Mouse (Mus musculus): Measurements from ENCODE around the gene Gbe1.

Gene Gbe1

DNA sequence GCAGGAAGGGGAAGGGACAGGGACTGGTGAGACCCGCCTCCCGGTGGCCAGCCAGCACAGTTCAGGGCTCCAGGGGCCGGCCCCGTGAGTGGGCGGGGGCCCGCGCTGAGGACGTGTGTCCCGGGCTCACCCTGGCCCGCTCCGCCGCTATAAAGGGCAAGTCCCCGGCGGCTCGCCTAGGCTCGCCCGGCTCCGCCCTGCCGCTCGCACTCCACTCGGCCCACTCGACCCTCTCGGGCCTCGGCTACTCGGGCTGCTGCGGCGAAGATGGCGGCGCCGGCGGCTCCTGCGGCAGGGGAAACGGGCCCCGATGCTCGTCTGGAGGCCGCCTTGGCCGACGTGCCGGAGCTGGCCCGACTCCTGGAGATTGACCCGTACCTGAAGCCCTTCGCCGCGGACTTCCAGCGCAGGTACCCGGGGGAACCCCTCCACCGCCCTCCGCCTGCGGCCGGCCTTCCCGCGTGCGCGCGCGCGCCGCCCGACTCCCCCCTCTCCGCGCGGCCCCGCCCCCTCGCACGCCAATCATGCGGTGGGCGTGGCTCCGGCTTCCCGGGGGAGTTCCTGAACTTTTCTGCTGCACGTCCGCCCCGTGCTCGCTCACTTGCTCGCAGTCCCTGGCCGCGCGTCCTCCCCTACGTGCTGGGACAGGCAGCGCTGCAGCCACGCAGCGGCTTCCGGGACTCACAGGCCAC, at the start of gene Gbe1:
TSS of gene Gbe1 (plus strand) at position 64 of the 692 bp plus-strand sequence.
- peak; percentile 95 for DNase-seq (ENCODE audit: low read depth)

DNA sequence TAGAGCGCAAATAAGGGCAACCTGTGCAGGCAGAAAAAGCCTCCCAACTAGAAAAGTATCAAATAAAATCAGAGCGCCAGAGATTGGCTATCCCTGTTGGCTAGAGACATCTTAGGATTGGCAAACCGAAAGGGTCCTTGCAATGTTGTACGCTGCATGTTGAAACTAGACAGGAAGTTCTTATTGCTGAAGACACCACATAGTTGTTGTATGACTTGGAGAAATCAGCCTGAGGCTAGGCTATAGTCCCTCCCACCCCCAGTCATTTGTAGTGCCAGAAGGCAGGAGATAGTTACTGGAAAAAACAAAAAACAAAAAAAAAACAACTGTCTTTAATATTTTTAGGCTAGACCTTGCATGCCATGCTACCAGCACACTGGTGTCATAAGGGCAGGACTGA, 3.1 kb upstream of the Gbe1 start:
- no peak for DNase-seq (ENCODE audit: low read depth)

DNA sequence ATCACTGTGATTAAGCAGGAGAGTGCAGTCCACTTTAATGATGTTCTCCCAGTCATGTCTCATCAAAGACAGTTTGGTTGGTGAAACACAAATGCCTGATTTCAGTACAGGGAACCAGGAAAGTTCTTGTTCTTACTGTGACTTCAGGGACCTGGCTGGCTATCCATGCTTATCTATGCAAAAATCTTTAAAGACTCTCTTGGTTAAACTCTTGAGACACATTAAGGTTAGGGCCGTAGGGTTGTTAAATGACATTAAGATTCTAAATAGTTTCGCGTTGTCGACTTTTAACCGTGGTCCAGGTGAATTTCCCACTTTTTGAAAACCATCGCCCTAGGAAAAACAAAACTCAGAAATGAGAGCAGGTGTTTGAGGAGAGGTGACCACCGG, 258 bp upstream of the Gbe1 start:
- no peak for DNase-seq (ENCODE audit: low read depth)

DNA sequence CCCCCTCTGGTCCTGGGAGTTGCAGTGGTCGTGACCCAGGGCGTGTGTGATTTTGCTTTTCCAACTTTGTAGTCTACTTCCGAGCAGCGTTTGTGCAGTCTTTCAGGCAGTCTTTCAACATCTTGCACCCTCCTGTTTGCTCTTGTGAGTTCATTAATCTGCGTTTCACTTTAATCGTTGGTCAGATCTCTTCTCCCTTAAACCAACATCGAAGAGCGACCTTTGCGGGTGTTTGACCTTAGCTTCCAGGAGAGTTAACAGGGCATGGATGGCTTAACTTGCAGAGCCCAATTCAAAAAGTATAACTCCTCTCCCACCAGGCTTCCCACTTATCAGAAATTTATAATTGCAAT, 805 bp downstream of the Gbe1 start:
- no peak for DNase-seq (ENCODE audit: low read depth)

DNA sequence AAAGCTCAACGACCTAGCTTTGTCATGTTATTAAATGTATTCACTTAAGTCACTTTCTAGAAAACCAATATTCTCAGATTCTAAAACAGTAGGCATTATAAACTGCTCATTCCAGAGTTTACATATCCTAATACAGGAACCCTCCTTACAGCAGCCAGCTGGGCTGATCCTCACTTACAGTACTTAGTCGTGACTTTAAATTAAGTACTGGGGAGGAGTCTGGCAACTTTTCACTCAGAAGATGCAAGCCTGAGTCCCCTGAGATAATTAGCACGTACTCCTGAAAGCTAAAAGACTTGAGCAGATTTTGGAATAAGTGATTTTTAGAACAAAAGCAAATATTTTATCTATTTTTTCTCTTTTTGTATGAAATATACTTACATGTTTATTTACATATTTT, 1.5 kb downstream of the Gbe1 start:
- peak; percentile 17 for DNase-seq (ENCODE audit: low read depth)

DNA sequence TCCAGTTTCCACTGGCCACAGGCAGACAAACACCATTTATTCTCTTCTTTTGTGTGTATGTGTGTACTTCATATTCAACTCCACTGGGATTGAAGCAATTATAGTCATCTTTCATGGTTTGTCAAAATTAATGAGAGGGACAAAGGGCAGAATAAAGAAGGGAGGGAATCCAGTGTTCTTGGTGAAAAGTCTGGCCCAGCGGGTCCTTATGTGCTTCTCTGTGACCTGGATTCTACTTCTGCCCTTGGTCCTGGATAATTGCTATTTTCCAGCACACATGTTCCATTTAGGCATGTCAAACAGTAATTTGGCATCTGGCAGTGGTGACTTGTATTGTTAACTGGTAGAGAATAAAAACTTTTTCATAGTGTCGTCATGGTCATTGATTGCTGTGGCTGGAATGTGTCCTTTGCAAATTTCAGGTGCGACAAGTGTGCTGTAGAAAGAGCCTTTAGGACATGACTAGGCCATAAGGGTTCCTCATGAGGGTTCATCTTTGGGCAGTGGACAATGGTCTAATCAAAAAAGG, 2.2 kb downstream of the Gbe1 start:
- DNase-seq (ENCODE audit: low read depth) = no peak

DNA sequence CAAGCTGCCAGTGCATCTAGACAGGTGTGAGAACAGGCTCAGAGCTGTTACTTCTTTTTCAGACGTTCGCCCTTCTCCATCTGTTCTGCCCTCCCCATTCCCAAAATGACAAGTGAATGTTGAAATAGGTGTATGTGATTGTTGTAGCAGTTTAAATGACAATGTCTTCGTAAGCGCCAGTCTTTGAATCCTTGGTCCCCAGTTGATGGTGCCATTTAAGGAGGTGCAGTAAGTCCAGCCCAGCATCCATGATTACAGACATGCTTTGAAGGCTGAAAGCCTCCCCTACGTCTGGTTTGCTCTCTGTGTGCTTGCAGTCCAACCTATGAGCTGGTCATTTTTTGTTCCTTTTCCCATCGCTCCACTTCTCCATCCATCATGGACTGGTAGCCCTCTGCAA, 5.6 kb downstream of the Gbe1 start:
- no peak for DNase-seq (ENCODE audit: low read depth)

DNA sequence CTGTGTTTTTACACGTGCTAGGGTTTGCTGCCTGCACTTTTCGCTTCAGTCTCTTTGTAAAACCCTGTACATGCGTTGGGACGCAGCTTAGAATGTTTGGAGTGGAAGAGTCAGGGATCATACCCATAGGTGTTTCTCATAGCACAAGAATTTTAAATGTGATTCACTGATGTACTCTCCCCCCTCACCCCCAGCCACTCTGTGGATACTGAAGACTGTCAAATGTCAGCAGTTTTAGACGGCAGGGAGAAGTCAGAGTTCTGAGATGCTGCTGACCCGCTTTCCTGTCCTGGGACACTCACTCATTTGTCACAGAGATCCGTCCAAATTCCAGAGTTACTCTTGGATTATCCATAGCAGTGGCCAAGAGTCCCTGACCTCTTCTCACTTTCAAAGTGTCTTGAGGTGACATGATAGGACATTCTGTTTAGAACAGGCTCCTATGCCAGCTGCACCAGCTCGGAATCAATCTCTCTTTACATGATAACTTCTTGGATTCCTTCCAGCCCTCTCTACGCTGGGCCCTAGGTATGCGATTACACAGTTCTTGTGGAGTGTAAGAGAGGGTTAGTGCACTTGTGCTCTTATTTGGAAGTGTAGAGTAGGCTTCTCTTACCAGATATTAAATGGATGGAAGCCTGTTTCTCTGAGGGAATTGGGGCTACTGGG, 7.0 kb downstream of the Gbe1 start:
- no peak for DNase-seq (ENCODE audit: low read depth)

DNA sequence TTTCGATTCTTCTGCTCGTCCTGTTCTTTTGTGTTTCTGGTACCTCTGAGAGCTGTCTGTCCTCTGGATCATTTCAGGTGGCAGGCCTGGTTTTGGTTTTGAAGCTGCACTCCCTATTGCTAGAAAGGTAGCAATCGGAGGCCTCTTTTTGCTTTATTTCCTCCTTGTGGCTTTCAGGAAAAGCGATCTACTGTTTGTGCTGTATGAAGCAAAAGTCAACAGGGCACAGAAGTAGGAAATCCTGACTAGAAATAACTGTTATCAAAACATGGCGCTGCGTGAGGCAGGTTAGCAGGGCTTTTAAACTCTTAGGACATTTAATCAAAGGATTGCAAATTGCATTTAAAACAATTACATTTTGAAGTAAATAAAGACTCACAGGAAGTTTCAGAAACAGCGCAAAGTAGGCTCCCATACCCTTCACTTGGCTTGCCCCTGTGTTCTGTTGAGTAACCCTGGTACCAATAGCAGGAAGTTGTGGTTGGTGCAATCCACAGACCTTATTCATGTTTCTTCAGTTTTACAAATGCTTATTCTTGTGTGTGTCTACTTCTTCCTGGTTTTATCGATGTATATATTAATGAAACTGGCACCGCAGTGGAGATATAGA, 12.7 kb downstream of the Gbe1 start:
- DNase-seq (ENCODE audit: low read depth) = peak; percentile 75

DNA sequence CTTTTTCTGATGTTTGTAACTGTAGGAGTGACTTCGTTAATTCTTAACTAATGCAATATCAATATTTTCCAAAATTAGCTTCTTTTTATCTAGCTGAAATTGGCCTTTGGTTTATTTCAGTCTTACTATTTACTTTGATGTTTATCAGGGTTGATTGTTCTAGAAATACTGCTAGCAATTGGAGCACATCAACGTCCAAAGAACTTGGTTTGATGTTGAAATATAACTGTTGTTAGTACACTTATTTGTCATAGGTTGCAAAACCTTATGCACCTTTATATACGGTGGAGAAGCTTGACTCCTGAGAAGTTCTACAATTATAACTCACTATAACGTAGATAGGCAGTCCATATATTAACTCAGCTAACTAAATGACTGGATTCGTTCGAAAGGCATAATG, 14.8 kb downstream of the Gbe1 start:
- no peak for DNase-seq (ENCODE audit: low read depth)

DNA sequence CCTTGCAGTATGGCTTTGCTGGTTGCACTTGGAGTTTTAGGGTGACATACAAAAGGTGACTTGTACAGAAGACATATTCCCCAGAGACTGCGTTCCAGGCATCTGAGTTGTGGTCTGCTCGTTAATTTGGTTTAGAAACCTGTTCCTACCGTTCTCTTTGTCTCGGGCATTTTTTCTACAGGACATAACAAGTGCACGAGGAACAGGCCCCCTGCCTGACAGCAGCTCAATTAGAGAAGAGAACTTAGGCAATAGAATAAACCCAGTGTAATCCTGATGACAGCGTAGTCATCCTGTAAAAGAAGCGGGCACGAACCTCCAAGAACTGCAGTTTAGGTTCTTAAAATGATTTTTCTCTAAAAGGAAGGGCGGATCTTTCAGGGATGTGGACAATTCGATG, 15.3 kb downstream of the Gbe1 start:
- DNase-seq (ENCODE audit: low read depth) = no peak

DNA sequence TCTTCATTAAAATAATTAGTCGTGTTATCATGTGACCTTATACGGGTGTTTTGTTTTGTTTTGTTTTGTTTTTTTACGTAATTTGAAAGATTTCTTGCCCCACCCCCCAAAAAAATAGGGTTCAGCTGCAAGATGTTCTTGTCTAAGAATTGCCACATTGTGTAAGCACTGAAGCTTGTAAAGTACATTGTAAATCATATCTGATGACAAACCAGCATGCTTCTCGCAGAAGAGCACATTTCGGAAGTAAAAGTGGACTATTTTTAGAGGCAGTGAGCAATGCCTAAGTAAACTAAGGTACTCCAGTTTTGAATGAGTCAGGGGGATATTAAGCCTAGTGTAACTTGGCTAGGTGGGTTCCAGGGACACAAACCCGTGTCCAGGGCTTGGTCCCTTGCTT, 15.7 kb downstream of the Gbe1 start:
- DNase-seq (ENCODE audit: low read depth) = no peak

DNA sequence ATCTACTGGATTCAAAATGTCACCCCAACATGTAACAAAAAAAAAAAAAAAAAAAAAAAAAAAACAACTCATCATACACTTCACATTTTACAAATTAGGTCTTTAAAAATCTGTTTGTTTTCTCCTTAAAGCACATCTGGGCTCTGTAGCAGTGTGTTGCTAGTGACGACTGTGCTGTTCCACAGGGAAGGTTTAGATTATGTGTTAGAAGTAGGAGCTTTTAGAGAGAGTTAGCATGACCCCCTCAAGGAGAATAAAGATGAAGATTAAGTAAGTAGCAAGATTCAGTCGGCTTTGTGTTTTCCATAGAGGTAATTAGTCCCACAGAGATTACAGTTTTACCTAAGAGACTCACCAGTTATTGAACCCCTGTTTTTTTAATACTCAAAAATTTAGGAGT, 16.3 kb downstream of the Gbe1 start:
- no peak for DNase-seq (ENCODE audit: low read depth)

DNA sequence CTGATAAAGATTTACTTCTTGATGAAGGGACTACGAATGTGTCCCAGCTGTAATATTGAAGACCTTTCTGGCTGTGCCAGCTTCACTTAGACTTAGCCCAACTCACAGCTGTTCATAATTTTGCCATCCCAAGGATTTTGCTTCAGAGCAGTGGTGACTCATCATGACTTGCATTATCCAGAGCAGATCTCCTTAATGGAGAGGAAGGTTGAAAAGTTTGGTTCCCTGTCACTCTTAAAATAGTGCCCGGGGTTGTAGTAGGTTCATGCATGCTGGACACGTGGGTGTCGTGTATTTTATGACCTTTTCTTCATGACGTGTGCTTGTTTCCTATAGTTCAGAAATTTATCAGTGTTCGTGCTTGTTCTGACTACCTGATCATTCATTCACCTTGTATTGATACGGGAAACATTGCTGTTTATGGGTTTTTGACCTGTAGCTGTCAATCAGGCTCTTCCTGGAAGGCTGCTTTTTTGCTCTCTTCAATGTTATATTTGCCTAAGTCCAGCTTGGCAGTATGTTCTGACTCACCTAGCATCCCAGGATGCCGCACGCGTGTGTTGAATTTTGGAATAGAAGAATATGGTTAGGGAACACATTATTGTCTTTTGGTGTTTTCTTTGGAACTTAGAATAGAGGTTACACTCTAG, 17.0 kb downstream of the Gbe1 start:
- DNase-seq (ENCODE audit: low read depth) = no peak

DNA sequence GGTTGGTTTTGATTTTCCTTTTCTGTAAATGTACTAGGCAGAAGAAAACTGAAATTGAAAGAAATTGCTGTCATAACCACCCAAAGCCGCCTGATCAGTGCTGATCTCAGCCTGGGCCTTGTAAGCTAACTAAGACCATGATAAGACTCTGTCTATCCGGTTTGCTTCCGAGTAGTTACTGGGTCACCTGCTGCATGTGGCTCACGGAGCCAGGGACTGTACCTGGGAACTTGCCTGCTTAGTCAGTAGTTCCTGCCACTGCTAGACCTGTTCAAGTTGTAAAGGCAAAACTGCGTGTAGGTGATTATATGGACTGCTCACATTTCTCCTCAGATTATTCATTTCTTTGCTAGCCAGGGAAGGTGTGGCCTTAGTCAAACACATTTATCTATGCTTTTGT, 21.1 kb downstream of the Gbe1 start:
- no peak for DNase-seq (ENCODE audit: low read depth)

DNA sequence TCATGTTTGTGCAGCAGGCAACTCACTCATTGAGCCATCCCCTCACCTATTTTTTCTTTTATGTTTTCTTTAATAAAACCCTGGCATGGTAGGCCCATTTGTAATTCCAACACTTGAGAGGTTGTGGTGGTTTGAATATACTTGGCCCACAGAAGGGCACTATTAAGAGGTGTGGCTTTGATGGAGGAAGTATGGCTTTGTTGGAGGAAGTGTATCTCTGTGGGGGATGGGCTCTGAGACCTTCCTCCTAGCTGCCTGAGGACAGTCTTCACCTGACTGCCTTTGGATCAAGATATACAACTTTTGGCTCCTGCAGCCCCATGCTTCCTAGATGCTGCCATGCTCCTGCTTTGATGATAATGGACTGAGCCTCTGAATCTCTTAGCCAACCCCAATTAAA, 21.7 kb downstream of the Gbe1 start:
- no peak for DNase-seq (ENCODE audit: low read depth)

DNA sequence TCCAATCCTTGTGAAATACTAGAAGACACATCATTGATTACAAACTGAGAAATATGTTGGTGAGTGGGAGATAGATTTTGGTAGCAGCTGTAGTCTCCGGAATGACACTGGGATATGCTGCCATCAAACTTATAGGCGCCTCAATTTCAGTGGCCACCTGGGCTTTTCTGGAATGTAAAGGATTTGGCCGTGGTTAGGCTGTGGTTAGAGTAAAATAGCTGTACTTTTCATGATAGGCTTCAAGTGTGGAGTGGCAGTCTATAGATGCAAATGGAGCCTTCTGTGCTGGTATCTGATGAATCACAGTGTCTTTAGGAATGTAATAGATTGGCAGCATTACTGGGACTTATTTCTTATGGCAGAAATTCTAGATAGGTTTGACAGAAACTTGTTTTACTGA, 23.9 kb downstream of the Gbe1 start:
- DNase-seq (ENCODE audit: low read depth) = no peak

DNA sequence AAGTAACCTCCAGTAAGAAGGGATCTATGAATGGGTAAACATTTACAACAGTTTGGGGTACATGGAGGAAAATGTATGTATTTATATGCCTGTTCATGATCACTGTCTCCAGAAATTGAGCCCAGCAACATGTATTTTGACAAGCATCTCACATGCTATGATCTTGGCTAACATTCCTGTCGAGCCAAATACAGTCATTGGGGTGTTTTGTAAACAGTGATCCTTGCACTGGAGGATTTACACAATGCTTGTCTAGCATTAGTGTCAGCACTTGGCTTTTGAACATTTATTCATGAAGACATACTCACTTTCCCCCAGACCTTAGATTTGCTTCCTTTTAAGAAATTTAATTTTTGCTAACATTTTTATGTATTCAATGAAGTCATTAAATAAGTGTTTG, 30.7 kb downstream of the Gbe1 start:
- no peak for DNase-seq (ENCODE audit: low read depth)

DNA sequence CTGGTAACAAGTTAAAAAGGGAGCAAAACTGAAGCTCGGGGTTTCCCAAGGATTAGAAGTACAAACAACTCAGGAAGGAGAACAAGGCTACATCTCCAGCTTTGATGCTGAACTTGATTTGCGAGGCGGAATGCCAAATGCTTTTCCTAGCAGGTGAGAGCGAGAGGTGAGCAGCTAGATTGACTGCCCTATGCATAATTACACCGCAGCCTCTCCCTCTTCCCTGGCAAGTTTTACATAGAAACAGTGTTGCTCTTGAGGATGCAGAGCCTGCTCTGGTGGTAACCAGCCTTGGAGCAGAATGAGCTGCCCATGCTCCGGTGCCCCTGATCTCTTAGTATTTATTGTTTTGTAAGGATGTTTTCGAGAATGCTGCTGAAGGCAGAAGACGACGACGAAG, 31.9 kb downstream of the Gbe1 start:
- no peak for DNase-seq (ENCODE audit: low read depth)

DNA sequence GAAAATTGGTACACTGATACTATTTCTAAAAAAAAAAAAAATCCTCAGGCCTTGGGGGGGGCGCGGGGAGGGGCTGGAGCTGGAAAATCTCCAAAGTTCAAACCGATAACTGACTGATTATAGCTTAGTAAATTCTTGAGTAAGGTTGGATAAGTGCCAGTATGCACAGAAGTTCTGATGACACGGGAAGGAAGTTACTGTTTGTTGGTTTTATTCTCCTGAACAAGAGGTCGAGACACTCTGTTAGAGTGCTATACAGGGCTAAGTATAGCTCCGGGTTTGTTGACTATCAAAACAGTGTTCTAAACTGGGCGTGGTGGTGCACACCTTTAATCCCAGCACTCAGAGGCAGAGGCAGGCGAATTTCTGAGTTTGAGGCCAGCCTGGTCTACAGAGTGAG, 36.3 kb downstream of the Gbe1 start:
- DNase-seq (ENCODE audit: low read depth) = no peak

DNA sequence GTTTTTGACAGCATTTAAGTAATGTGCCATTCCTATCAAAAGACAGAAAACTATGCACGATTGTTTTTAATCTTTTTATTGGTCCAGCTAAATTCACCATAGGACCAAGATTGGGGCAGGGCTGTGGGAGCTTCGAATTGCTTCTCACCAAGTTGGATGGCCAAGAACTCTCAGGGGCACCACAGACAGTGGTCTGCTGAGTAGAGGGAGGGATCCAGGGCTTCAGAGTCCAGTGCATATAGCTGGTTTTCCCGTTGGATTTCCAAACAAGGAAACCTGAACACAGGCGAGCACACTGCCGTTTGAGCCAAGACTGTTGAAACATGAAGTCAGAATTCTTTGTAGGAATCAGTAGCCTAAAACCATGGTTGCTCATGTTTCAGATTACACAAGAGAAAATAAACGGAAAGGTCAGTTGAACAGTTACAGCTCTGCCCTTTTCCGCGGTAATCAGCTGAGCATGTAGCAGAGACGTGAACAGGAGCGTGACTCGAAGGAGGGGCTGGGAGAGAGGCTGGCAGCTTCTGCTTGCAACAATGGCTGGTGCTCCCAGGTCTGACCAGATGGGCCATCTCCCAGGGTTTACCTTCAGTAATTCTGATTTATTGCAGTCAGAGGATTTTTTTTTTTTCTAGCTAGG, 38.0 kb downstream of the Gbe1 start:
- no peak for DNase-seq (ENCODE audit: low read depth)

DNA sequence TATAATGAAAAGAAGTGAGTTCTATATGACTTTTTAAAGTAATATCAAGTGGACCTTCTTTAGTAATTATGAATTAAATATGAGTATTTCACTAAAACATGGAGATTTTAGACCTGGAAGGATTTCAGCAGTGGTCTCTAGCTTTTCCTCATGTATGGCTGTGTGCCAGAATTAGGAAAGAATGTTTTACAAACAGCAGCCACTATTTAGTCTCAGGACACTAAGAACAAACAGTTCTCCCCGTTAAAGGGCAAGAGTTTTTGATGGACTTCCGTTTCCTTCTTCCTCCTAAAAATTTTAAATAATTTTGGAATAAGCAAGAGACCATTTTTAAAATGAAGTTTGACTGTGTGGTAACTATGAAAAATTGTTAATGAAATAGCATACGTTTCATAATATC, 38.8 kb downstream of the Gbe1 start:
- no peak for DNase-seq (ENCODE audit: low read depth)

DNA sequence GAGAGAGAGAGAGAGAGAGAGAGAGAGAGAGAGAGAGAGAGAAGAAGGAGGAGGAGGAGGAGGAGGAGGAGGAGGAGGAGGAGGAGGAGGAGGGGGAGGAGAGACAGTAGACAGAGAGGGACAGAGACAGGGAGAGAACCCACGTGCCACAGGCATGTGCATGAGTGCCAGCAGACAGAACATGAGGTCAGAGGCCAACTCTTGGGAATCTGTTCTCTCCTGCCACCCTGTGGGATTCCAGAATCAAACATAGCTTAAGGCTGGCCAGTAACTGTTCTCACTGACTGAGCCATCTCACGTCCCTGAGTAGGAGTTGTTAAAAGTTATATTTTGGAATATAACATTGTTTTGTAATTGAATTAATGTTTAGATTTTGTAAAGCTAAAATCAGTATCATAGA, 39.3 kb downstream of the Gbe1 start:
- DNase-seq (ENCODE audit: low read depth) = no peak
